Mouse (Mus musculus) MEL (cell line): ENCODE measurements at regions not wholly inside any gene's neighbourhood (a gene's known extent, or its start where the extent isn't known, plus 50 kb on each side); places are given as distances from the start of the nearest gene placed in this dataset.

Source experiments
- DNase-seq: peaks from one replicate; pipeline ENCODE4 v3.0.0; 2011; ENCODE audit warnings: low read depth, low spot score
- H3K27ac ChIP-seq: 2 replicates; pipeline ENCODE4 v1.5.1; 2012; ENCODE audit warnings: low read depth, mild to moderate bottlenecking, control low read depth, low read length, moderate library complexity; ENCODE audit not compliant: control insufficient read depth
- H3K27me3 ChIP-seq, 2 experiments: fragments of 150-350 bp in 1 of 2; sonication (generic) in 1 of 2; 2 replicates each; pipeline ENCODE4 v1.6.1; 2012; ENCODE audit warnings: low read length in 2 of 2, mild to moderate bottlenecking in 2 of 2, improper control_type of control experiment in 1 of 2, moderate library complexity in 1 of 2; ENCODE audit not compliant: insufficient read depth in 2 of 2, control insufficient read depth in 1 of 2
- H3K36me3 ChIP-seq, 2 experiments: 2 replicates each; pipeline ENCODE4 v1.6.1; 2012 to 2014; ENCODE audit warnings: low read length in 2 of 2, improper control_type of control experiment in 1 of 2, inconsistent platforms in 1 of 2, mild to moderate bottlenecking in 1 of 2; ENCODE audit not compliant: insufficient read depth in 2 of 2, control insufficient read depth in 1 of 2
- H3K4me1 ChIP-seq, 2 experiments: fragments of 150-350 bp in 1 of 2; sonication (generic) in 1 of 2; 2 replicates each; pipeline ENCODE4 v1.6.1; 2012; ENCODE audit warnings: low read length in 2 of 2, improper control_type of control experiment in 1 of 2, mild to moderate bottlenecking in 1 of 2; ENCODE audit not compliant: insufficient read depth in 2 of 2, control insufficient read depth in 1 of 2
- H3K4me3 ChIP-seq, 2 experiments: fragments of 150-350 bp in 1 of 2; sonication (generic) in 1 of 2; 2 replicates each; pipeline ENCODE4 v1.5.1; 2012; ENCODE audit warnings: low read depth in 2 of 2, low read length in 2 of 2, mild to moderate bottlenecking in 2 of 2, moderate library complexity in 2 of 2, control low read depth in 1 of 2, improper control_type of control experiment in 1 of 2; ENCODE audit not compliant: control insufficient read depth in 1 of 2, insufficient read depth in 1 of 2
- H3K79me2 ChIP-seq: 2 replicates; pipeline ENCODE4 v1.6.1; 2012; ENCODE audit warnings: mild to moderate bottlenecking, low read length, moderate library complexity; ENCODE audit not compliant: control insufficient read depth, poor library complexity, insufficient read depth
- H3K9ac ChIP-seq: 2 replicates; pipeline ENCODE4 v1.6.1; 2012; ENCODE audit warnings: low read depth, mild to moderate bottlenecking, control low read depth, low read length, moderate library complexity; ENCODE audit not compliant: control insufficient read depth, poor library complexity, severe bottlenecking
- H3K9me3 ChIP-seq: fragments of 150-350 bp; sonication (generic); replicated peaks from 2 replicates; pipeline ENCODE4 v1.6.1; 2012; ENCODE audit warnings: mild to moderate bottlenecking, low read length, improper control_type of control experiment, moderate library complexity; ENCODE audit not compliant: insufficient read depth
- BHLHE40 ChIP-seq: IDR thresholded peaks from 2 replicates; pipeline ENCODE4 v1.6.1; 2012; ENCODE audit warnings: low read depth, mild to moderate bottlenecking, inconsistent platforms, low read length, improper control_type of control experiment, borderline replicate concordance
- CHD1 ChIP-seq: IDR thresholded peaks from 2 replicates; pipeline ENCODE4 v1.6.1; 2012; ENCODE audit warnings: low read depth, mild to moderate bottlenecking, inconsistent platforms, low read length, improper control_type of control experiment
- CTCF ChIP-seq, 3 experiments: IDR thresholded peaks in 2 of 3; conservative IDR thresholded peaks in 1 of 3; 2 replicates each; pipeline ENCODE4 v1.5.1; 2011 to 2012; ENCODE audit warnings: low read length in 3 of 3, low read depth in 2 of 3, mild to moderate bottlenecking in 2 of 3, improper control_type of control experiment in 1 of 3, inconsistent platforms in 1 of 3, mixed read lengths in 1 of 3, moderate library complexity in 1 of 3; ENCODE audit not compliant: control insufficient read depth in 1 of 3, insufficient read depth in 1 of 3, poor library complexity in 1 of 3, severe bottlenecking in 1 of 3
- EP300 ChIP-seq, 2 experiments: IDR thresholded peaks; 2 replicates each; pipeline ENCODE4 v1.6.1; 2011; ENCODE audit warnings: improper control_type of control experiment in 2 of 2, low read length in 2 of 2, low read depth in 1 of 2, mild to moderate bottlenecking in 1 of 2
- ETS1 ChIP-seq: IDR thresholded peaks from 2 replicates; pipeline ENCODE4 v1.6.1; 2012; ENCODE audit warnings: low read depth, mild to moderate bottlenecking, inconsistent platforms, low read length, improper control_type of control experiment, moderate library complexity
- JUND ChIP-seq: IDR thresholded peaks from 2 replicates; pipeline ENCODE4 v1.6.1; 2011; ENCODE audit warnings: low read depth, mild to moderate bottlenecking, improper control_type of control experiment, low read length
- KAT2A ChIP-seq: conservative IDR thresholded peaks from 2 replicates; pipeline ENCODE4 v1.6.1; 2012; ENCODE audit warnings: low read depth, low read length, improper control_type of control experiment, inconsistent platforms
- MAX ChIP-seq: IDR thresholded peaks from 2 replicates; pipeline ENCODE4 v1.6.1; 2011; ENCODE audit warnings: low read length, improper control_type of control experiment
- MXI1 ChIP-seq: IDR thresholded peaks from 2 replicates; pipeline ENCODE4 v1.6.1; 2011; ENCODE audit warnings: mild to moderate bottlenecking, low read depth, low read length, improper control_type of control experiment
- MYC ChIP-seq: IDR thresholded peaks from 2 replicates; pipeline ENCODE4 v1.6.1; 2011; ENCODE audit warnings: low read depth, mild to moderate bottlenecking, low read length, improper control_type of control experiment, moderate library complexity
- NELFE ChIP-seq: IDR thresholded peaks from 2 replicates; pipeline ENCODE4 v1.6.1; 2011; ENCODE audit warnings: low read depth, low read length, improper control_type of control experiment
- RAD21 ChIP-seq: IDR thresholded peaks from 2 replicates; pipeline ENCODE4 v1.6.1; 2011; ENCODE audit warnings: mild to moderate bottlenecking, low read depth, low read length, improper control_type of control experiment
- RCOR1 ChIP-seq: IDR thresholded peaks from 2 replicates; pipeline ENCODE4 v1.6.1; 2012; ENCODE audit warnings: low read depth, mild to moderate bottlenecking, inconsistent platforms, low read length, improper control_type of control experiment
- SIN3A ChIP-seq: IDR thresholded peaks from 2 replicates; pipeline ENCODE4 v1.6.1; 2012; ENCODE audit warnings: low read length, improper control_type of control experiment, inconsistent platforms
- TAL1 ChIP-seq: IDR thresholded peaks from 2 replicates; pipeline ENCODE4 v1.6.1; 2012; ENCODE audit warnings: mild to moderate bottlenecking, inconsistent platforms, low read length, moderate library complexity, mixed read lengths
- TBP ChIP-seq: IDR thresholded peaks from 2 replicates; pipeline ENCODE4 v1.8.0; 2011; ENCODE audit warnings: low read depth, low read length, improper control_type of control experiment
- ZC3H11A ChIP-seq: IDR thresholded peaks from 2 replicates; pipeline ENCODE4 v1.6.1; 2012; ENCODE audit warnings: low read depth, mild to moderate bottlenecking, inconsistent platforms, low read length, improper control_type of control experiment
- ZMIZ1 ChIP-seq: IDR thresholded peaks from 2 replicates; pipeline ENCODE4 v1.6.1; 2012; ENCODE audit warnings: low read depth, mild to moderate bottlenecking, inconsistent platforms, low read length, improper control_type of control experiment, moderate library complexity
- ZNF384 ChIP-seq: IDR thresholded peaks from 2 replicates; pipeline ENCODE4 v1.6.1; 2012; ENCODE audit warnings: low read depth, mild to moderate bottlenecking, inconsistent platforms, low read length, improper control_type of control experiment

DNA sequence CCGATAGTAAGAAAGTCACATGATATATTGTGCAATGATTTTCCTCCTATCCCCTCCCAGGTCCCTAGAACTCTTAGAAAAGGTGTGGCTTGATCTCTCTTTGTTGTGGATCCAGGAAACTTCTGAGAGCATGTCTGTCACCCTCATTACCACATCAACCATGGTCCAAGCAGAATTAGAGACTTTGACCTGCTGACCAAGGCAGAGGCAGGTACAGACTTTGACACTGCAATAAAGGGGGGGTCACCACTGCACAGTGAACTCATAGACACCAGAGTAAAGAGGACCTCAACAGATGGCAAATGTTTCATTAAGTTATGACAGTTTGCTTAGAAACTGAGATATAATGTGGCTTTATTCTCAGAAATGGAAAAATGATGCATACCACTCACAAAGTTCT, 595.2 kb upstream of the Camk1g start:
- TF ChIP-seq MXI1, result no peak
- TF ChIP-seq CHD1, result no peak
- TF ChIP-seq JUND, result no peak
- TF ChIP-seq BHLHE40, result no peak
- TF ChIP-seq TAL1, result no peak
- TF ChIP-seq CTCF (IDR thresholded peaks at IDR 0.05 in 2 of 3, conservative IDR thresholded peaks at IDR 0.05 in 1 of 3; ENCODE audit: control insufficient read depth in 1 of 3, insufficient read depth in 1 of 3, low read depth in 2 of 3, low read length in 3 of 3, poor library complexity in 1 of 3, severe bottlenecking in 1 of 3), result no peak
- TF ChIP-seq EP300 (IDR thresholded peaks at IDR 0.05; ENCODE audit: low read depth in 1 of 2, low read length in 2 of 2), result no peak
- no peak for TF ChIP-seq MYC
- no peak for TF ChIP-seq SIN3A
- TF ChIP-seq KAT2A, result no peak
- no peak for TF ChIP-seq RCOR1
- TF ChIP-seq ZMIZ1, result no peak
- no peak for TF ChIP-seq ETS1
- no peak for TF ChIP-seq MAX
- no peak for TF ChIP-seq RAD21
- H3K79me2 ChIP-seq, result no peaks in the 10 kb centered on the region
- no peaks in the 10 kb centered on the region for H3K9me3 ChIP-seq
- H3K9ac ChIP-seq, result no peak overlapping the region
- DNase-seq, result no peak
- no peaks in the 10 kb centered on the region for H3K36me3 ChIP-seq
- no peak overlapping the region for H3K4me3 ChIP-seq
- H3K27me3 ChIP-seq, result no peaks in the 10 kb centered on the region
- no peaks in the 10 kb centered on the region for H3K4me1 ChIP-seq
- H3K27ac ChIP-seq, result no peak overlapping the region

DNA sequence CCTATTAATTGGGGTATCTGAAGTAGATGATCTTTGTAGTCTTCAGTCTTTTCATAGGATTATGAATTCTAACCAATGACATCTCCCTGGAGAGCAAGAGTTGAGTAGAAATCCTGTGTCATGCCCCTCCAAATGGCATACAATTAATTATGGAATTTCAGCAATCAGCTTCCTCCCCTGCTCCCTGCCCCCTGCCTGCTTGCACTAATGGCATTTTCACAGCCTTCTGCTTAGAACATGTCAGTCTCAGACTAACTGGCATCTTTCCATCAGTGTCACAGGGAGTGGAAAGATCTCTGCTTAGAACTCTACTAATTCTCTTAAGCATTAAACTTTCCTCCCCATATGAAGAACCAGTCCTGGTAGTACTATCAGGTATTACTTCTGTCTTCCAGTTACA, 581.8 kb upstream of the Camk1g start:
- H3K79me2 ChIP-seq, result no peaks in the 10 kb centered on the region
- H3K27me3 ChIP-seq, result no peaks in the 10 kb centered on the region
- H3K9ac ChIP-seq, result no peak overlapping the region
- H3K27ac ChIP-seq, result no peak overlapping the region
- TF ChIP-seq TBP, result no peak
- TF ChIP-seq ZNF384, result no peak
- no peak for TF ChIP-seq NELFE
- TF ChIP-seq ZC3H11A, result no peak
- DNase-seq, result no peak
- no peaks in the 10 kb centered on the region for H3K36me3 ChIP-seq
- no peaks in the 10 kb centered on the region for H3K4me1 ChIP-seq
- no peak overlapping the region for H3K4me3 ChIP-seq
- no peaks in the 10 kb centered on the region for H3K9me3 ChIP-seq
